Mouse (Mus musculus): ENCODE measurements around the gene Atp4a.

- TF ChIP-seq CTCF (IDR thresholded peaks at IDR 0.05; ENCODE audit: borderline replicate concordance, control insufficient read depth, extremely low read depth, insufficient read depth, low read length, poor library complexity) (no peak), POLR2A (IDR thresholded peaks at IDR 0.05; ENCODE audit: control insufficient read depth, extremely low read depth, insufficient read depth, low read length, poor library complexity) (no peak)
Measured at GRCm38 (mm10) chr7:30765173-30765572, 53.2 kb downstream of the Atp4a start.
